Mouse (Mus musculus) activated CD4-positive, CD25-positive, alpha-beta regulatory T cell, adult 4 months (primary cell): ENCODE results near the gene Cntrob. TPM values are rescaled to one million over a fixed set of nuclear protein-coding genes. Genes with fewer than 3 reads are reported as not detected.
"Not testable (repeated sequence)": the region's sequence is repeated elsewhere in the genome, so short reads cannot be mapped to it uniquely, and the experiment has no call there.

Source experiments
- ATAC-seq: one replicate; pipeline ENCODE4 v1.8.0; 2017
- polyA plus RNA-seq, 2 experiments: library from polyadenylated mRNA; unstranded; fragments of 100-300 nt; shearing (Covaris generic); gene quantifications; one replicate each; pipeline ENCODE4 v1.2.1; 2017

Gene Cntrob
- polyA plus RNA-seq, 2 experiments from 2014 or later, result 9.2 to 10.7 TPM

- peak; percentile 80 for ATAC-seq
These were observed 16.9 kb upstream of the Cntrob start, which contains the start of gene Rnf227 for GRCm38 (mm10) chr11:69340161-69341131. Gene Rnf227 (plus strand): TSS chr11:69340461.

- ATAC-seq, result no peak
These were observed 11.2 kb upstream of the Cntrob start for GRCm38 (mm10) chr11:69334796-69335195.

GRCm38 (mm10) chr11:69333922-69334321 lies 10.3 kb upstream of the Cntrob start:
- ATAC-seq, result no peak

- ATAC-seq, result no peak
These were observed 9.2 kb upstream of the Cntrob start for GRCm38 (mm10) chr11:69332713-69333253.

- ATAC-seq, result peak; percentile 75
These were observed 8.4 kb upstream of the Cntrob start for GRCm38 (mm10) chr11:69331929-69332405.

- ATAC-seq, result no peak
These were observed 7.6 kb upstream of the Cntrob start for GRCm38 (mm10) chr11:69331152-69331551.

- ATAC-seq, result no peak
These were observed 4.9 kb upstream of the Cntrob start for GRCm38 (mm10) chr11:69328517-69328916.

- no peak for ATAC-seq
These were observed 4.1 kb upstream of the Cntrob start for GRCm38 (mm10) chr11:69327648-69328047.

- ATAC-seq, result no peak
These were observed 3.5 kb upstream of the Cntrob start for GRCm38 (mm10) chr11:69327157-69327442.

- ATAC-seq, result no peak
These were observed 3.0 kb upstream of the Cntrob start for GRCm38 (mm10) chr11:69326408-69327156.

- ATAC-seq, result peak; percentile 59
These were observed 2.2 kb upstream of the Cntrob start, which contains the start of gene Kcnab3 for GRCm38 (mm10) chr11:69325628-69326407. Gene Kcnab3 (plus strand): TSS chr11:69326258.

- ATAC-seq, result no peak
These were observed 1.2 kb upstream of the Cntrob start for GRCm38 (mm10) chr11:69324749-69325148.

GRCm38 (mm10) chr11:69322693-69323471 lies 693 bp downstream of the Cntrob start:
- ATAC-seq, result no peak

GRCm38 (mm10) chr11:69322010-69322409 lies 1.6 kb downstream of the Cntrob start:
- ATAC-seq, result no peak

GRCm38 (mm10) chr11:69321580-69321979 lies 2.0 kb downstream of the Cntrob start:
- ATAC-seq, result no peak

GRCm38 (mm10) chr11:69318000-69318399 lies 5.6 kb downstream of the Cntrob start:
- not testable (repeated sequence) for ATAC-seq

- no peak for ATAC-seq
These were observed 7.2 kb downstream of the Cntrob start for GRCm38 (mm10) chr11:69316361-69316760.

GRCm38 (mm10) chr11:69311266-69311665 lies 12.3 kb downstream of the Cntrob start:
- ATAC-seq, result no peak

- no peak for ATAC-seq
These were observed 17.5 kb downstream of the Cntrob start for GRCm38 (mm10) chr11:69306039-69306438.

GRCm38 (mm10) chr11:69305291-69305690 lies 18.3 kb downstream of the Cntrob start:
- ATAC-seq, result no peak

GRCm38 (mm10) chr11:69302817-69303216 lies 20.8 kb downstream of the Cntrob start:
- no peak for ATAC-seq
